ENCODE assay signal across 8 mouse cellular contexts in the genomic region with DNA sequence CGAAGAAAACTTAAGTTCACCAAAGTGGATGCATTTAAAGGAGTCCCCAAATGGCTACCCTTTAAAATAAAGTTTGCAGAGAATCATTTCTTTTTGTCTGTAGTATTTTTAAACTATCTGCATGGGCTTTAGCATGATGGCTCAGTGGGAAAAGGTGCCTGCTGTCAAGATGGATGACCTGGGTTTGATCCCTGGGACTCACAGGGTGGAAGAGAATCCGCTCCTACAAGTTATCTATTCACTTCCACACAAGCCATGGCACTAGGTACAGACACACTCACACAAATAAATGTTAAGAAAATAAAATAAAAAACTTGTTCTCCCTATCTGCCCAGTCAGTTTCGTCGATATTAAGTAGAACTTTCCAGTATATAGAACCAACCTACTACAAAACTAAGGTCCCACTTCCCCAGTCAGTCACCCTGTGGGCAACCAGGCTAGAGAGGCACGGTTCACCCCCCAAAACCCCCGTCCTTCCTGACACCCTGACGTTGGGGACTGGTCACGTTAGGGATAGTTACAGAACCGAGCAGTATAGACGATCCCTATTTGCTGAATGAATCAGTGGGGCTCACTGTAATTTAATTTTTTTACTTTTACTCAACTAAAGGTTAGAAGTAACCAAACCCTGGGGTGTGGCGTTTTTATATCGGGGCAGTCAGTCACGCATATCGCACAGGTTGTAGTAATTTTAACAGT. TPM values are rescaled to one million over a fixed set of nuclear protein-coding genes. Genes with fewer than 3 reads are reported as not detected.
DNase-seq lines count a peak whose midpoint lies in the region; ATAC-seq and TF ChIP-seq lines count a peak whose summit lies in the region.

No protein-coding gene starts in this region.

- no peaks in the 10 kb centered on the region for H3K36me3 ChIP-seq in lung, embryonic 16.5 days (ENCODE audit: control insufficient read depth, insufficient read depth, low read length)
- H3K36me3 ChIP-seq in limb, embryonic 10.5 days, result no peaks in the 10 kb centered on the region

- TF ChIP-seq CTCF in lung, adult 2 months (IDR thresholded peaks at IDR 0.05; ENCODE audit: insufficient read depth, low read length), result no peak
- no peak for TF ChIP-seq CTCF in embryonic fibroblast, embryonic 13.5 days (IDR thresholded peaks at IDR 0.05; ENCODE audit: borderline replicate concordance, insufficient read depth, low read length)
- TF ChIP-seq CTCF in olfactory bulb, adult 2 months (IDR thresholded peaks at IDR 0.05; ENCODE audit: insufficient read depth, low read depth, low read length), result no peak

- no peak for ATAC-seq in lung, embryonic 16.5 days (ENCODE audit: low read depth)

- peak overlapping the region; percentile 56 for H3K4me2 ChIP-seq in lung, embryonic 16.5 days (ENCODE audit: low read depth, low read length)

- H3K4me1 ChIP-seq in lung, embryonic 16.5 days (replicated peaks; ENCODE audit: control insufficient read depth, insufficient read depth, low read length), result peaks cover 24% of the 10 kb centered on the region
- peaks cover 6% of the 10 kb centered on the region for H3K4me1 ChIP-seq in lung, adult 2 months (ENCODE audit: control insufficient read depth, insufficient read depth, low read length)
- no peaks in the 10 kb centered on the region for H3K4me1 ChIP-seq in embryonic fibroblast, embryonic 13.5 days (ENCODE audit: control insufficient read depth, insufficient read depth, low read length)
- peaks cover 39% of the 10 kb centered on the region for H3K4me1 ChIP-seq in limb, embryonic 10.5 days
- peaks cover 31% of the 10 kb centered on the region for H3K4me1 ChIP-seq in olfactory bulb, adult 2 months (ENCODE audit: control insufficient read depth, insufficient read depth, low read length)

- TF ChIP-seq POLR2A in lung, adult 2 months (IDR thresholded peaks at IDR 0.05; ENCODE audit: borderline replicate concordance, extremely low read depth, low read depth, low read length), result no peak
- no peak for TF ChIP-seq POLR2A in embryonic fibroblast, embryonic 13.5 days (IDR thresholded peaks at IDR 0.05; ENCODE audit: low read depth, low read length)
- no peak for TF ChIP-seq POLR2A in olfactory bulb, adult 2 months (IDR thresholded peaks at IDR 0.05; ENCODE audit: insufficient read depth, low read depth, low read length)

- H3K9me3 ChIP-seq in lung, embryonic 16.5 days (ENCODE audit: control insufficient read depth, low read length), result no peaks in the 10 kb centered on the region
- no peaks in the 10 kb centered on the region for H3K9me3 ChIP-seq in limb, embryonic 10.5 days (replicated peaks)

- no peaks in the 10 kb centered on the region for H3K27me3 ChIP-seq in lung, embryonic 16.5 days (ENCODE audit: control insufficient read depth, insufficient read depth, low read depth, low read length)
- H3K27me3 ChIP-seq in limb, embryonic 10.5 days (ENCODE audit: low read depth, poor library complexity, severe bottlenecking), result no peaks in the 10 kb centered on the region

- peak overlapping the region; percentile 68 for H3K4me3 ChIP-seq in lung, embryonic 16.5 days (ENCODE audit: low read length)
- no peak overlapping the region for H3K4me3 ChIP-seq in lung, adult 2 months (replicated peaks; ENCODE audit: extremely low read depth, low read depth, low read length)
- peak overlapping the region; percentile 72 for H3K4me3 ChIP-seq in embryonic fibroblast, embryonic 13.5 days (ENCODE audit: insufficient read depth, low read length)
- H3K4me3 ChIP-seq in limb, embryonic 10.5 days, result peak overlapping the region; percentile 86
- peak overlapping the region; percentile 88 for H3K4me3 ChIP-seq in olfactory bulb, adult 2 months (ENCODE audit: insufficient read depth, low read depth, low read length)

- no peak overlapping the region for H3K27ac ChIP-seq in lung, embryonic 16.5 days (ENCODE audit: low read length)
- no peak overlapping the region for H3K27ac ChIP-seq in embryonic fibroblast, embryonic 13.5 days (ENCODE audit: insufficient read depth, low read length)
- H3K27ac ChIP-seq in limb, embryonic 10.5 days, result peak overlapping the region; percentile 94; the same call in 1 of the 2 replicates
- no peak overlapping the region for H3K27ac ChIP-seq in olfactory bulb, adult 2 months (ENCODE audit: insufficient read depth, low read depth, low read length)

- WGBS in lung, embryonic 16.5 days, result 21% methylated on average over 14 of the region's 14 CpGs
- 29% methylated on average over 14 of the region's 14 CpGs for WGBS in lung, adult 2 months
- WGBS in limb, embryonic 10.5 days, result 26% methylated on average over 14 of the region's 14 CpGs
- 21% methylated on average over 14 of the region's 14 CpGs for WGBS in olfactory bulb, adult 2 months

- H3K9ac ChIP-seq in lung, embryonic 16.5 days (ENCODE audit: low read length), result peak overlapping the region; percentile 66

- no peak for DNase-seq in lung, adult 2 months
- no peak for DNase-seq in limb, embryonic 10.5 days (ENCODE audit: low spot score)
- no peak for DNase-seq in right cerebral cortex, postnatal 4 days
- no peak for DNase-seq in layer of hippocampus, postnatal 25 days (ENCODE audit: extremely low spot score in 1 of 2, low spot score in 1 of 2)
- no peak for DNase-seq in adrenal gland, postnatal 36 days

RNA-seq across cellular contexts. Expression of a gene that starts 1.0 kb away (rescaled TPM):
- 82.1 and 88.9 TPM in 2 replicates for polyA plus RNA-seq in lung, embryonic 16.5 days (2015; fragmentation: Nextera tagmentation; extraction: Ambion mirVana)
- 35.7 and 40.6 TPM in 2 replicates for polyA plus RNA-seq in lung, adult 2 months (2012; rRNA removed)
- 27.5 and 31.4 TPM in 2 replicates for polyA plus RNA-seq in embryonic fibroblast, embryonic 13.5 days (2011; ENCODE audit: insufficient read length, low read depth, missing spikeins)
- polyA plus RNA-seq in limb, embryonic 10.5 days (2016; fragmentation: Nextera tagmentation; extraction: Ambion mirVana), result 112 and 125 TPM in 2 replicates
- polyA plus RNA-seq in olfactory bulb, adult 2 months (2012; ENCODE audit: insufficient read depth, insufficient read length, low replicate concordance, missing spikeins), result not detected in 2 replicates
- 100 to 1,000 TPM; 122 to 143 TPM for total RNA-seq in layer of hippocampus, postnatal 25 days (2021)
- 100 to 1,000 TPM in 1 of 2 experiments, 10 to 100 TPM in 1; 90.4 to 140 TPM for total RNA-seq in adrenal gland, postnatal 36 days (2021)

RNA-seq across cellular contexts. Expression of a gene that starts 3.8 kb away (rescaled TPM):
- 12.6 and 14.0 TPM in 2 replicates for polyA plus RNA-seq in lung, embryonic 16.5 days (2015; fragmentation: Nextera tagmentation; extraction: Ambion mirVana)
- polyA plus RNA-seq in lung, adult 2 months (2012; rRNA removed), result 12.2 and 12.4 TPM in 2 replicates
- 11.8 and 13.7 TPM in 2 replicates for polyA plus RNA-seq in embryonic fibroblast, embryonic 13.5 days (2011; ENCODE audit: insufficient read length, low read depth, missing spikeins)
- 18.3 and 19.6 TPM in 2 replicates for polyA plus RNA-seq in limb, embryonic 10.5 days (2016; fragmentation: Nextera tagmentation; extraction: Ambion mirVana)
- not detected in 2 replicates for polyA plus RNA-seq in olfactory bulb, adult 2 months (2012; ENCODE audit: insufficient read depth, insufficient read length, low replicate concordance, missing spikeins)
- total RNA-seq in layer of hippocampus, postnatal 25 days (2021), result 10 to 100 TPM; 38.3 to 39.9 TPM
- total RNA-seq in adrenal gland, postnatal 36 days (2021), result 10 to 100 TPM; 15.6 to 20.5 TPM

RNA-seq across cellular contexts. Expression of a gene that starts 58.7 kb away (rescaled TPM):
- polyA plus RNA-seq in lung, embryonic 16.5 days (2015; fragmentation: Nextera tagmentation; extraction: Ambion mirVana), result 44.0 and 55.5 TPM in 2 replicates
- polyA plus RNA-seq in lung, adult 2 months (2012; rRNA removed), result 31.4 and 34.3 TPM in 2 replicates
- polyA plus RNA-seq in embryonic fibroblast, embryonic 13.5 days (2011; ENCODE audit: insufficient read length, low read depth, missing spikeins), result 56.3 and 61.8 TPM in 2 replicates
- 86.7 and 94.2 TPM in 2 replicates for polyA plus RNA-seq in limb, embryonic 10.5 days (2016; fragmentation: Nextera tagmentation; extraction: Ambion mirVana)
- not detected in 2 replicates for polyA plus RNA-seq in olfactory bulb, adult 2 months (2012; ENCODE audit: insufficient read depth, insufficient read length, low replicate concordance, missing spikeins)
- 10 to 100 TPM; 51.4 to 58.2 TPM for total RNA-seq in layer of hippocampus, postnatal 25 days (2021)
- total RNA-seq in adrenal gland, postnatal 36 days (2021), result 10 to 100 TPM; 15.6 to 22.3 TPM

Comparison
In these comparisons a context has a peak if more than half of its experiments do, and no peak if none do; other contexts are left out.
1. RNA of a gene that starts 1.0 kb away (polyA plus RNA-seq): 112 to 125 TPM in limb, embryonic 10.5 days, 82.1 to 88.9 TPM in lung, embryonic 16.5 days, 35.7 to 40.6 TPM in lung, adult 2 months and 27.5 to 31.4 TPM in embryonic fibroblast, embryonic 13.5 days; not detected in olfactory bulb, adult 2 months; every median in the first group is over 10 times any median in the second.